Mouse (Mus musculus): ENCODE data around the gene Klhl5.

DNA sequence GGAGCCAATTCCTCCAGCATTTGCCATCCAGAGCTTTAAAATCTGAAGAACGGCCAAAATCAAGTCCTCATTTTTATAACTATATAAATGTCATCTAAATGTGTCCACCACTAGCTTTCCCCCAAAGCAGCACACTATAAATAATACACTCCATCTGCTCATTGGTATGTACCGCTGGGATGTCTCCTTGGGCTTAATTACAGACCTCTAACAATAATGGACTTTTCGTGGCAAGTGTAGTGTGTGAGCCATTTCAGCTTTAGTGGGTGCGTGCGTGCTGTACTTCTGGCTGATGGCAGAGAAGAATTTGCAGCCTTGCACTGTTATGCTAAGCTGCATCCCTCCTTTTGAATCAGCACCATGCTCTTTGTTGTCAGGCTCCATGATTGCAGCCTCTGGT is 84.3 kb downstream of the Klhl5 start:
- TF ChIP-seq POLR2A (IDR thresholded peaks at IDR 0.05; ENCODE audit: low read depth, low read length) (no peak), CTCF (conservative IDR thresholded peaks at IDR 0.05; ENCODE audit: insufficient read depth, insufficient read length, low read depth, low read length) (no peak)

Measured in kidney, adult 2 months (tissue).